Mouse (Mus musculus) kidney, adult 2 months (tissue): ENCODE data around the gene Arhgef28.

Source experiments
- CTCF ChIP-seq: fragments of 200-500 bp; conservative IDR thresholded peaks from 2 replicates; pipeline ENCODE4 v1.5.1; 2011; ENCODE audit warnings: low read depth, mild to moderate bottlenecking, control low read depth, low read length, moderate library complexity, mixed read lengths; ENCODE audit not compliant: insufficient read depth, insufficient read length
- POLR2A ChIP-seq: fragments of 200-500 bp; IDR thresholded peaks from one replicate; pipeline ENCODE4 v1.6.1; 2011; ENCODE audit warnings: low read depth, low read length, control low read depth

DNA sequence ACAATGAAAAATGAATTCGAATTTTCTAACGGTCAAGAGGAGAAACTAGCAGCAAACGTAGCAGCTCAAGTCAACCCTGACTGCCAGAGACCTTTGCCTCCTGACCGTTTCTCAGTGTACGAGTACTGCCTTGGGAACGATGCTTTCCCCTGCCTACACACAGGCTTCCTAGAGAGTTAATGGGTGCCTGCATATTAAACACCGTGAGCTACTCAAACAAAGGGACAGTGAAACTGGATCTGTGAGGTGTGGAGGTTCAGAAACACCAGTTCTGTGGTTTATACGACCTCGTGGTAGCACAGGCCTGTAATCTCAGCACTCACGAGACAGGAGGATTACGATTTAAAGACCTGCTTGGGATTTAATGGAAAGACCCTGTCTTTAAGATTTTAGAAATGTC lies 33.9 kb downstream of the Arhgef28 start:
- TF ChIP-seq CTCF (no peak), POLR2A (no peak)
